Mouse (Mus musculus): ENCODE results near the gene Nos3.

- no peak for TF ChIP-seq POLR2A (IDR thresholded peaks at IDR 0.05; ENCODE audit: insufficient read length, low read depth)
- TF ChIP-seq CEBPB (IDR thresholded peaks at IDR 0.05; ENCODE audit: insufficient read depth, poor library complexity, severe bottlenecking): no peak
- no peak for TF ChIP-seq MAX (IDR thresholded peaks at IDR 0.05; ENCODE audit: low read depth)
- no peak for TF ChIP-seq MYOD1 (IDR thresholded peaks at IDR 0.05; ENCODE audit: control insufficient read depth in 1 of 3, insufficient read length in 2 of 3, low read depth in 2 of 3)
- TF ChIP-seq MYOG (IDR thresholded peaks at IDR 0.05; ENCODE audit: control insufficient read depth in 1 of 3, insufficient read depth in 1 of 3, insufficient read length in 2 of 3, low read depth in 2 of 3): no peak
- no peak for TF ChIP-seq TCF12 (IDR thresholded peaks at IDR 0.05; ENCODE audit: insufficient read depth, poor library complexity, severe bottlenecking)
- no peak for TF ChIP-seq REST (IDR thresholded peaks at IDR 0.05; ENCODE audit: insufficient read depth, insufficient read length)
Observed at GRCm38 (mm10) chr5:24320894-24321293, 43.7 kb upstream of the Nos3 start.
